Mouse (Mus musculus): Measurements from ENCODE around the gene Zfp94.
A peak's percentile ranks its signal among the peaks of the same experiment; 100 is the strongest.

Zfp94 gene

DNA sequence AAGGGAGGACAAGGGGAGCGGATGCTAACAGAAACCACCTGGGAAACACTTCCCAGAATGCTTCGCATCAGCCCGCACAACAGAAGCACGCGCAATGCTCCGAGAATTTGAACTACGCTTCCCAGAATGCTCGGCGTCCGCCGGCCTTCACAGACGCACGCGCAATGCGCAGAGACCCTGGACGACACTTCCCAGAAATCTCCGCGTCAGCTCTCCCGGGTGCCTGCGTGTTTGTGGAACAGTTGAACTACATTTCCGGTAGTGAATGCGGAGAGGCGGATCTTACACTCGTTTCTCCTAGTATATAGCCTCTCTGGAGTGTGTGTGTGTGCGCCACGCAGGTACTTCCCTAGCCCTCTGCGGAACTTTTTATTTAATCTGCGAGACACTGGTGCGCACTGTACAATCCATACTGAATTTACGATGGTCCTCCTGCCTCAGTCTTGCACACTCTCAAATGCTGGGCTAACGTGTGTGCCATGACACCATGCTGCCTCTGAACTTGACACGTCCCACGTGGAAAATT, at the start of gene Zfp94:
Gene Zfp94 (minus strand): TSS at position 100 of the 526 bp plus-strand sequence.
- peak; percentile 92 for DNase-seq (ENCODE audit: low read depth, low spot score)

DNA sequence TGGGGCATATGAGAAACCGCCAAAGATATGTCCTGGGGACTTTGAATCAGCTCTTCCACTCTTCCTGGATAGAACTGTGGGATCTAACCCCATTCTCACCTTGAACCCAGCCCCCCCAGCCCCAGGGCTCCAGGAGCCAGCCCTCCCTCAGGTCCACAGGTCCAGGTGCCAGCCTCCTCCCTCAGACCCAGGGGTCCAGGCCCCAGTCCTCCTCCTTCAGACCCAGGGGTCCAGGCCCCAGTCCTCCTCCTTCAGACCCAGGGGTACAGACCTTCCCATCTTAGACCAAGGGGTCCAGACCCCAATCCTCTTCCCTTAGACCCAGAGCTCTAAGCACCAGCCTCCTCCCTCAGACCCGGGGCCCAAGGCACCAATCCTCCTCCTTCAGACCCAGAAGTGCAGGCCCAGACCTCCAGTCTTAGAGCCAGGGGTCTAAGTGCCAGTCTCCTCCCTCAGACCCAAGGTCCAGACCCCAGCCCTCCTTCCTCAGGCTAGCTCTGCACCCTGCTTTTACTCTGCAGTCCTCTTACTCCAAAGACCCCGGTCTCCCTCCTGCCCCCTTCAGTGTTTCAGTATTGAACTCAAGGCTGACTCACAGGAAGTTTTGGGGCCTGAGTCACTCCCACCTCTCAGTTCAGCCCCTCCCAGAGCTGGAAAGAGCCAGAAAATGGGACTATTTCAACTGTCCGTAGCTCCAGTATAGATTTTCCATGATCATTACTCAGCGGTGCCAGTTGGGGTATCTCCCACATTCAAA, 49.0 kb upstream of the Zfp94 start:
- peak; percentile 85 for DNase-seq (ENCODE audit: low read depth, low spot score)

DNA sequence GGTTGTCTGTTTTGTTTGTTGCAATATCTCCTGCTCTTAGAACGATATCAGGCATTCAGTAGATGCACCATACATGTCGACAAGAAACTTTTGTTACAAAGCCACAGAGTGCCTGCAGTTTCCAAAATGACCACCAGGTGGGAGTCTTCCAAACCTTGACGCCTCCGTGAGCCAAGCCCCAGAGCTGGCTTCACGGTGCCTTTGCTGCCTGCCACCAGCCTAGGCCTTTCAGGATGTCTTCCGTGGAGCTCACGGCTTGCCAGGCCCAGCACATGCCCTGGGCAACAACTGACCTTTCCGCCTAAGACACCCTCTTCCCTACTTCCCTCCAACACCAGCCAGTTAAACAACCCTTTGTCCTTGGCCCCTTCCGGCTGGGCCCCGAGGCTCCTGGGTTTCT, 48.4 kb upstream of the Zfp94 start:
- peak; percentile 94 for DNase-seq (ENCODE audit: low read depth, low spot score)

DNA sequence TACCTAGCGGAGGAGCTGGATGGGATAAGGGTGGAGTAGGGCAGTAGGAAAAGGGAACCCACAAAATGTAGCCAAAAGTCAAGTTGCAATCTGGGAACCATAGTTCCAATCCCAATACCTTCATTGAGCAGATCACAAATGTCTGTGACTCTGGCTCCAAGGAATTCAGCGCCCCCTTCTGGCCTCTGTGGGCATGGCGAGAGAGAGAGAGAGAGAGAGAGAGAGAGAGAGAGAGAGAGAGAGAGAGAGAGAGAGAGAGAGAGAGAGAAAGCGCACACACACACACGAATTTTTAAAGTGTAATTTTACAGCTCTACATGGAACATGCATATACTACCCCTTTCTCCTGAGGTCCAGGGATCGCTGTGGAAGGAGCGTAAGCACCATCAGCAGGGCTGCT, 46.8 kb upstream of the Zfp94 start:
- DNase-seq (ENCODE audit: low read depth, low spot score), result no peak

DNA sequence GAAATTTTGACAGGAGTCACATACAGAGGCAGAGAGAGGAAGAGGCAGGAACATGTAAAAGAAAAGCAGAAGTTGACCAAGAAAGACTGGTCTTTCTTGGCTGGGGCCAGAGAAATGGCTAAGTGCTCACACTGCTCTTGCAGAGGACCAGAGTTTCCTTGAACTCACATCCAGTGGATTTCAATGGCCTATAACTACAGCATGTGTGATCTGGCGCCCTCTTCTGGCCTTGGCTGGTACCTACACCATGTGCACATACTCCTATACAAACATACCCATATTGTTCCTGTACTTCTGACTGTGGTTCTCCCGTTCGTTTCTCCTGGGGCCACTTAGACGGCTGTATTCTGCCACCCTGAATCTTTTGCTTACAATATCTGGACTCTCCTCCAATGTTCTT, 44.5 kb upstream of the Zfp94 start:
- DNase-seq (ENCODE audit: low read depth, low spot score), result no peak

DNA sequence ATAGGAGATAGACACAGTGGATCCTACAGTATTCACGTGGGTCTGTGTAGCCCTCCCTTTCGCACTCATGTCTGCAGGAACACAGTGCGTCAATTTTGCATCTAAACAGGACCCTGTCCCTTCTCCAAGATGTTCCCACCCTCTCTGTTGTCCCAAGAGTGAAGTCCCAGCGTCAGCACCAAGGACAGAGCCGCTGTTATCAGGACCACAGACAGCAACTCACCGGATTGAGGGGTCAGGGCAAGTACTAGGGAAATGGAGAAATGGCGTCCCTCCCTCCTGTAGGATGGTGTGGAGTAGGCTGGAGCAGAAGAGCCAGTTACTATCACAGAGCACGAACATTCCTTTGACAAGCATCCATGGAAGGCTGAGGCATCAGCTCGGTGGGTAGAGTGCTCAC, 42.8 kb upstream of the Zfp94 start:
- peak; percentile 56 for DNase-seq (ENCODE audit: low read depth, low spot score)

DNA sequence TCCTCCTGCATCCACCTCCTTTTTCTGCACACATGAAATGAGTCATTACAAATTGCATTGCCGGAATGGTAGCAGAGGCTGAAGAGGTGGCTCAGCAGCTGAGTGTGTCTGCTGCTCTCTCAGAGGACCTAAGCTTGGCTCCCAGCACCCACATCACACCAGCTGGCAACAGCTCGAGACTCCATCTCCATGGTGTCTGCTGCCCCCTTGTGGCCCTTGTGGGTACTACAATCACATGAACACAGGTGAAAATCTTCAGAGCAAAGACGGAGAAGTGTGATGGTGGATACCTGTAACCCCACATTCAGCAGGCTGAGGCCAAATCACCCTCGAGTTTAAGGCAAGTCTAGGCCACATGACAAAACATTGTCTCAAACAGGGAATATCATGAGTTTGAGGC, 41.4 kb upstream of the Zfp94 start:
- DNase-seq (ENCODE audit: low read depth, low spot score), result no peak

DNA sequence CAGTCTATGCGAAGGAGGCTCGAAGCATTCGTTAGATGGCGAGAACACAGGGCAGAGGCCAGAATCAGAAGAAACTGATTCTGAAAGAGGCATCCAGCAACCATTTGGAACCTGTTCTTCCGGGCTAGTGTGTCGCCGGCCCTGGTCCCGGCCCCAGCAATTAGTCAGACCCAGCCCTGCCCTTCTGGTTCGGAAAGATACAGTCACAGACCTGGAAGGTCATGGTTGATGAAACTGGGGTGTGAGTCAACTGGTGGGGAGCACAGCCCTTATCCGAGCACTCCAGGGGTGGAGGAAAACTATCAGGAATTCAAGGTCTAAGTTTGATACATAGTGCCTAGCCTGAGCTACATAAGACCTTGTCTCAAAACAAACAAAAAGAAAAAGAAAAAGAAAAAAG, 39.6 kb upstream of the Zfp94 start:
- DNase-seq (ENCODE audit: low read depth, low spot score), result no peak

DNA sequence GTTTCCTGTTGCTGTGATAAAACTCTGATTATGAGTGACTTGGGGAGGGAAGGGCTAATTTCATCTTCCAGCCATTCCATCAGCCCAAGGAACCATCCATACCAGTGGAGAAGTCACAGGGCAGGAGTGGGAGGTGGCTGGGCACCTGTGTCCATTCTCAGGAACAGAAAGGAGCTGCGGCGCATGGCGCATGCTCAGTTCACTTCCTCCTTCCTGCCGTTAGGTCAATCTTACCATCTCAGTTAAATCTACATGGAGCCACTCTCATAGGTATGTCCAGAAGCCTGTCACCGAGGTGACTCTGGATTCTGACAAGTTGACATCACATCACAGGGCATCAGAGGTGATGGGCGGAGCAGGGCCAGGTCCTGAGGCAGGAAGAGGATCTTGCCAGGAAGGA, 39.2 kb upstream of the Zfp94 start:
- no peak for DNase-seq (ENCODE audit: low read depth, low spot score)

DNA sequence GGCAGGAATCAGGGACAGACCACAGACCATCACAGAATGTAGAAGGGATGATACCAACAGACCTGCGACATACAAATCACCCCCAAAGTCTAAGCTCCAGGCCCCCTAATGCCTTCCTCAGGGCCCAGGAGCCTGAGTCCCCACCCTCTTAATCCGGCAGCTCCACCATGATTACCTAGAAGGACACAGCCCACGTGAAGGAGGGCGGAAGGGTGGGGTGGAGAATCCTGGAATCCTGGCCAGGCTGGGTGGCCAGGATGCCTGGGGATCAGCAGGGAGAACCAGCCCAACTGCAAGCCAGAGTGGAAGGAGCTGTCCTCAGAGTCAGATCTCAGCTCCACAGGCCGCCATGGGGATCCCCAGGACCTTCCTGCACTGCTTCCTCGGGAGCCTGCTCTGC, 32.4 kb upstream of the Zfp94 start, which contains the start of gene Lypd5:
Gene Lypd5 (plus strand): TSS at position 301 of the 400 bp plus-strand sequence.
- no peak for DNase-seq (ENCODE audit: low read depth, low spot score)

DNA sequence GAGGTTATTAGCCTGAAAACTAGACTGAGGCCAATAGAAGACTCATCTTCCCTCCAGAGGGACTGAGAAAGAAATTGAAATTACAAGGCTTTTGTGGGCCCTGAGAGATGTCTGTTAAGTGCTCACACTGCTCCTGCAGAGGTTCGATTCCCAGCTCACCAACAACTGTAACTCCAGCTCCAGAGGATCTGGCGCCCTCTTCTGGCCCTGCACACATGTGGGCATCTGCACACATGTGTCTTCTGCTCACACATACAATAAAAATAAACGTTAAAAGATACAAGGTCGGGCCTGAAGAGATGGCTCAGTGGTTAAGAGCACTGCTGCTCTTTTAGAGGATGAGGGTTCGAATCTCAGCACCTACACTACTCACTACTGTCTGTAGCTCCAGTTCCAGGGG, 30.0 kb upstream of the Zfp94 start:
- DNase-seq (ENCODE audit: low read depth, low spot score), result no peak

DNA sequence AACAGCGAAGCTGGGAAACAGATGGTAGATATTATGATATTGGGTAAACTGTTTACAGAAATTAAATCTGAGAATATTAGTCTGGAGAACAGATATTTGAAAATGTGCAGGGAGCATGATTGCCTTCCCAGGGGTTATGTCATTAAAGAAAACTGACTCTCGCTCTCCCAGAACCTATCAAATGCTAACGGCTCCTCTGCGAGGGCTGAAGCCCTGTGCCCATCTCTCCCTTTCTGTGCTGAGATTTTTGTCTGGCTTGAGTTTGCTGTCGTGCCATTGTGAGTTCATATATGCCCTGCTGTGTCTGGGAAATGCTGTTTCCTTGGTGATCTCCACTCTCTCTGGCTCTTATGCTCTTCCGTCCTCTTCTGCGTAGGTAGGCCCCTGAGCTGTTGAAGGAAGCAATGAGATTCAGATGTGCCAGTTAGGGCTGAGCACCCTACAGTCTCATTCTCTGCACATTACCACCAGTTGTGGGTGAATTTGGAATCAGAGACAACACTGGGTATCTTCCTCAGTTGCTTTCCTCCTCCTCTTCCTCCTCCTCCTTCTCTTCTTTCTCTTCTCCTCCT, 27.3 kb upstream of the Zfp94 start:
- no peak for DNase-seq (ENCODE audit: low read depth, low spot score)

DNA sequence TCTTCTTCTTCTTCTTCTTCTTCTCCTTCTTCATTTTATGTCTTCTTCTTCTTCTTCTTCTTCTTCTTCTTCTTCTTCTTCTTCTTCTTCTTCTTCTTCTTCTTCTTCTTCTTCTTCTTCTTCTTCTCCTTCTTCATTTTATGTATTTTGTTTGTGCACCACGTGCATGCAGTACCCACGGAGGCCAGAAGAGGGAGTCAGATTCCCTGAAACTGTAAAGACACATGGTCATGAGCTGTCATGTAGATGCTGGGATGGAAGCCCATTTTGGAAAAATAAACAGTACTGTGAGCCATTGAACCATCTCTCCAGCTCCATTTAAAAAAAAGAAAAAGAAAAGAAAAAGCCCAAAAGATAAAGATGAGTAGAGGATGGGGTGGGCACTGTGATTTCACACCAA, 21.8 kb upstream of the Zfp94 start:
- DNase-seq (ENCODE audit: low read depth, low spot score), result peak; percentile 9

DNA sequence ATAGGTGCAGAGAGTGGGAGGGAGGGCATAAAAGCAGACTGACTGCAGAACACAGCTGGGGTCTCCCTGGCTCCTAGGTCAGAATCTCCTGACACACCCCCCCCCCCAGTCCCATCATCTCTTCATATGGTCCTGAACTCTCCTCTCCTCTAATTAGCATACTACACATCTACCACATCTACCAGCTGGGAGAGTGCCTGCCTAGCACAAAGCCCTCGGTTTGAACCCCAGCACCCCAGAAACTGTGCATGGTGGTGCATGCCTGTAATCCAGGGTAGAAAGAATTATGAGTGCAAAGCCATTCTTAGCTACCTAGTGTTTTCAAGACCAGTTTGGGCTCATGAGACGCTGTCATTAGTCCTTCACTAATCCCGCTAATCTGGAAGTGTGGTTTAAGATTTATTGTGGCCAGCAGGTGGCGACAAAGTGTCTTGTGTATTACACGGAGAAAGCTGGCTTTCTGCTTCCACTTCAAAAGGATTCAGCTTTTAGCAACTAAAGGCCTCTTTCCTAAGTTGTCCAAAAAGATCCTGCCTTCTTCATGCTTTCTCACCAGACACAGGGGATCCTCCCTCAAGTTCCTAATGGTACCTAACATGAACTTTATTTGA, 19.3 kb upstream of the Zfp94 start:
- peak; percentile 82 for DNase-seq (ENCODE audit: low read depth, low spot score)

DNA sequence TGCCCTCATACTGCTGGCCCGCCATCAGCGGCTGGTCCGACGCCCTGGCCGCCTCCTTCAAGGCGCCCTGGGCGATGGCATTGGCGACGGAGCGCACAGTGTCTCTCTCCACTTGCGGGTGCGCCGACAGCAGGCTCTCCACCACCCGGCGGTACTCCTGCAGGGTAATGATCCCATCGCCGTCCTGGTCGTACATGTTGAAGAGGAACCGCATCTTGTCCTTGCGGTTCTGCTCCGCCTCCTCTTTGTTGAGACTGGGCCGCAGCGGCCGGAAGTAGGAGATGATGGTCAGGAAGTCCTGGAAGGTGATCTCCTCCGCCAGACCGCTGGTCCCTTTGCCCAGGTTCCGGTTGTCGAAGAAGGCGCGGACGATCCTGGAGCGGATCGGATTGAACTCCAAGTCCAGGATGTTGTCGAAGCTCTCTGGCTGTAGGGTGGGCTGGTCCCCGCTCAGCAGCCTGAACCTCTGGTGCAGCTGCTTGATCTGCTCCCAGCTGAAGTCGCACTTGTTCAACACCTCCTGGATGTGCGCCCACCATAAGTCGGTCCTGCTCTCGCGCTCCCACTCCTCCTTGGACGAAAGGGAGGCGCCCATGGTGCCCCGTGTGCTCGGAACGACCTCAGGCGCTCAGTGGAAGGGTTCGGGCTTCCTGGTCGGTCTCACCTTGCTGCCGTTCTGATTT, 17.0 kb upstream of the Zfp94 start, which contains the start of gene Tescl:
Gene Tescl (minus strand): TSS at position 633 of the 683 bp plus-strand sequence.
- no peak for DNase-seq (ENCODE audit: low read depth, low spot score)

DNA sequence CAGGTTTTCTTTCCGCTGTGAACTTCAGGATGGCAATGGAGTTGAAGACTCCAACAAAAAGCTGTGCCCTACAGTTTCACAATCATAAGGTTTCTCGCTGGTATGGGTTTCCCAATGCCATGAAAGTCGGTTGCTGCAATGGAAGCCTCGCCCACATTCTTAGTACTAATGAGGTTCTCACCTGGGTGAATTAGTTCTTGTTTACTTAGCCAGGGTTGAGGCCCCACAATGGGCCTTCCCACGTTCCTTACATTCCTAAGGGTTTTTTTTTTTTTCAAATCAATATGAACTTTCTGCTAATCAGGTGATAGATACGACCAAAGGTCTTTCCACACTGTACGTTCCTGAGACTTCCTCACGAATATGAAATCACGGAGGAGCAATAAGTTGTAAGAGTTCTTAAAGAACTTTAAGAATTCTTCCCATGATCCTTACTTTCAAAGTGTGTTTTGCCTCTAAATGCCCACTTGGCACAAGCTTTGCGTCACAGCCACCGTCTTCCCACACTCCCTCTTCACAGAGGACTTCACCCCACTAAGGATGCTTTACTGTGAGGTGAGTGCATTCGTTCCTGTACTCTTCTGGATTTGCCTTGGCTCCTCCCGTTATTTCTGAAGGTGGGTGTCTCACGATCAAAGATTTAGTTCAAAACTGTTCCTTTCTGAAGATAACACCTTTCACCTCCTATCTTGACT, 11.0 kb upstream of the Zfp94 start:
- no peak for DNase-seq (ENCODE audit: low read depth, low spot score)

DNA sequence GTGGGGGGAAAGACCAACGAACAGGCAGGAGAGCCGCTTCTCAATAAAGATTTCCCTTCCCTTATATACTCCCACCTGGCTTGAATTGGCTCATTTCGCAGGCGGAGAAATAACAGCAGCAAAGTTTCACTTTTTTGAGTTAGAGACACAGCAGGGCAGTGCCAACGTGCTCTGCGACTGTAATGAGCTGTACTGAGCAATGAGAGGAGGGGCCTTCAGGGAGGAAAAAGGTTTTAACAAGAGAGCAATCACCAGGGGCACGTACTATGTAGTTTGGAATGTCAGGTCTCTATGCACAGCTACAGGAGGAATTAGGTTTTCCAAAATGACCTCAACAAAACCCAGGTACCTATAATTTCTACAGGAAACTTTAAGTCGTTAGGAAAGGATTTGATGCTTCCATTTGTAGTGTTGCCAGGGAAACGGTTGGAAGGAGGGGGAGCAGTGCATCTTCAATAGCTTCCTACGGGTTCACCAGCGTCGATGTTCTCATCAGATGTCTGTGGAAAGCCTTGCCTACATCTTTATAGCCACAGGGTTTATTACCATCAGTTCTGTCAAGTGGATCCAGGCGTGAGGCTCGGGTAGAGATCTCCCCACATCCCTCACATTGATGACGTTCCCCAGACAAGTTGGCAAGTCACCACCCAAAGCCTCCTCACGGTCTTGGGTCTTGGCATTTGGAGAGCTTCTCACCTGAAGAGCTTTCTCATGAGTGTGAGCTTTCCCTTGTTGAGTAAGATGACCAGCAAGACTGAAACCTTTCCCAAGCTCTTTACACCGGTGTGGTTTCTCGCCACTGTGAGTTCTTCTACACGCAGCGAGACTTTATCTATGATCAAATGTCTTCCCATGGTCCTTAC, 10.0 kb upstream of the Zfp94 start:
- DNase-seq (ENCODE audit: low read depth, low spot score), result no peak

DNA sequence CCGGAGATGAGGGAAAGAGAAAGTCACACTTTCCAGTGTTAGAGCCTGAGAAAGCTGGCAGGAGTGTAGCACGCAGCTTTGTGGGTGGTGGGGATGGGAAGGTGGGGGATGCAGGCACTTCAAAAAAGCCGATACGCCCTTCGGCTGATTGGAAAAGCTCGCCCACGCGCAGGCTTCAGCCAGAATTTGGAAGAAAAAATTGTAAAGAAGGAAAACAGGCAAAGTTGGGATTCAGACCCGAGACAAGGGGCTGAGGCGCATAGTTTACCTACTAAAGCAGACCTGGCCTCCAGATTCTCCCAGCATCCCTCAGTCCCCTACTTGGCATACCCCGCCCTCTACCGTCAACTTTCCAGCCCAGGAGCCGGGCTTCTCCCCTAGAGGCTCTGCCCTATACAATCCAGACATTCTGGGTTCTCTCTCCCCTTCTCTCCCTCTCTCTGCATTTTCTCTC, 9.2 kb upstream of the Zfp94 start:
- no peak for DNase-seq (ENCODE audit: low read depth, low spot score)

DNA sequence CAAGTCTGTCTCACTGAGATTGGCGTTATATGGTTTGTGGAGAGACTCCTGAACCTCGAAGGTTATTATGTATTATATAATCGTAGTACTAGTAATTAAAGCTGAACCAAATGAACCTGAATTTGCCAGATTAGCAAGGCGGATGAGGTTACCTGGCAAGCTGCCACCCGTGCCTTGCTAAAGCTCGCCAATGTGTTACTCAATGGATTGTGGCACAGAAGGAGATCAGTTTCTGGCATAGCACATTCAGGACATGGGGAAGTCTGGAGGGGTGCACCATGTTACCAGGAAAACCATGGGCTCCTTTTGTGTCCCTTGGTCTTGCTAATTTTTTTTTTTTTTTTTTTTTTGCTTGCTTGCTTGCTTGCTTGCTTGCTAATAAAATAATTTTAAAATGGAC, 8.7 kb upstream of the Zfp94 start:
- no peak for DNase-seq (ENCODE audit: low read depth, low spot score)

DNA sequence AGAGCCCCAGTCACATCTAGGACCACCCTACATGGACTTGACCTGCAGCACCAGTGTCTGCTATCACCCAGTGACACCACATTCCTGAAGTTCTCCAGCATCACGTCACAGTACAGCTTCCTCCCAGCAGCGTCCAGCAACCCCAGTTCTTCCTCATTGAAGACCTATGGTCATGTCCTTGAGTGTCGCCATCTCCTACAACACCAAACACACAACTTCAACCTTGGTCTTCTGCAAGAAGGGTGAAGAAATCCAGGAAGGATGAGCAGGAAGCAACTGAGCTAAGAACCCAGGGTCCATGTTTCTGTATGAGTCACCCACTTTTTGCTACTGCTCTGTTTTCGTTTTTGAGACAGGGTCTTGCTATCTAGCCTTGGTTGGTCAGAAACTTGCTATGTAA, 6.1 kb upstream of the Zfp94 start:
- no peak for DNase-seq (ENCODE audit: low read depth, low spot score)

DNA sequence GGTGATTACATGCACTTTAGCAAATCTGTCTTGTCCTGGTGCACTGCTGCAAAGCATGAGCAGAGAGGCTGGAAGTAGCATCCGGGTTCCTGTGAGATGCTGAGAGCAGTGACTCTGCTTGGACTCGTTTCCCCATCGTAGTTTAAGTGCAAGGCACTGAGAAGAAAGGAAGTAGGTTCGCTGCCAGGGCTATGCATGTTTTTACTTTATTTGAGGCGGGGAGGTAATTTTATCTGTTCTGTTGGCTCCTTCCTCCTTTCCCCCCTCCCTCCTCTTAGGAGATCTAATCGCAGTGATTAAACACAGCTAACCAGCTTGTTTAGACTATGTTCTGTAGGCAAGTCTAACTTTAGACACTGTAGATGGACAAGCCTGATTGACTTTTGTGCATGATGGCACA, 2.5 kb upstream of the Zfp94 start:
- no peak for DNase-seq (ENCODE audit: low read depth, low spot score)
